ENCODE assay signal across 8 mouse cellular contexts in the genomic region with DNA sequence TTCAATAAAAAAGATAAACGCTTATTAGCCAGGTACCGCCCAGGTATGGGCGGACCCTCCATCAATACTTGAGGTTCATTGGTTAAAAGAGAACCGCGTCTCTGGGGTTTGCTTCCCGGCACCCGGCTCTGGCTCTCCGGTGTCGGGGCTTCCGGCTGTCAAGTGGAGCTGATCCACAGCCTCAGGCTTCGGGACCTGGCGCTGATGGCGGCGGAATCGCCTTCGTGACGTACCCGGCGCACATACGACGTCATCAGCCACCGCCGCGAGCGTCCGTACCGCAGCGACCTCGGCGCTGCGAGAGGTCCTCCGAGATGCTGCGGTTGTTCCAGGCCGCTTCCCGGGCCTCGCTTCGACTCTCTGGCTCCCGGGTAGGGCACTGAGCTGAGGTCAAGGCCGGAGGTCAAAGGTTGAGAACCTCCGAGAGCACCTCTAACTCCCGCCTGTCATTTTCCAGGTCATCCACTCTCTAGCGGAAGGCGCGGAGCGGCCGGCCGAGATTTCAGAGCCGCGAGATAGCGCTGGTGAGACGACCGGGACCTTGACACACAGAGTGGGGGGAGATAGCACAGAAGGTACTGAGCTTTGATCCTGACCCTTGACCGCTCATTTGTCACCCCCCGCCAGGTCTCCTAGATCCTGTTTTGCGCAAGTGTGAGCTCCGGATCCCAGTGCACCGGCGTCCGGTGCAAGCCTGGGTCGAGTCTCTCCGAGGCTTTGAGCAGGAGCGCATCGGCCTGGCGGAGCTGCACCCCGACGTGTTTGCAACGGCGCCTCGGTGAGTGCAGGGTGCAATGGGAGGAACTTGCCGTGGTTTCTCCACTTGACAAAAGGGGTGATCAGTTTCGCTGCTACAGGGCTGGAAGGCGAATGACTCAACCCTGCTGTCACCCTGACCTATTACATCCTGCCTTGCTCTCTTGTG. TPM values are rescaled to one million over a fixed set of nuclear protein-coding genes. Genes with fewer than 3 reads are reported as not detected.
DNase-seq lines count a peak whose midpoint lies in the region; ATAC-seq and TF ChIP-seq lines count a peak whose summit lies in the region.

Gene Mrpl4 (plus strand): TSS at position 112 of the 925 bp plus-strand sequence.

- DNase-seq in 416B (ENCODE audit: low read depth) = peak; percentile 89
- peak; percentile 81 to 82 for DNase-seq in heart, adult 9 months (ENCODE audit: low spot score in 2 of 2)
- DNase-seq in monocyte, adult 2 months (ENCODE audit: low read depth in 1 of 2, low spot score in 2 of 2) = peak; percentile 55 to 81
- peak; percentile 76 to 79 for DNase-seq in spleen, postnatal 36 days (ENCODE audit: low spot score in 2 of 2)

- H3K4me3 ChIP-seq in bone marrow, adult 2 months (replicated peaks; ENCODE audit: control insufficient read depth, low read depth, low read length) = peak within 1 kb of the TSS; percentile 86
- peak within 1 kb of the TSS; percentile 71 for H3K4me3 ChIP-seq in embryonic facial prominence, embryonic 15.5 days (replicated peaks)
- H3K4me3 ChIP-seq in kidney, embryonic 14.5 days (ENCODE audit: low read length) = peak within 1 kb of the TSS; percentile 86
- peak within 1 kb of the TSS; percentile 63 for H3K4me3 ChIP-seq in limb, embryonic 15.5 days

- peaks cover 26% of the 10 kb centered on the region for H3K36me3 ChIP-seq in embryonic facial prominence, embryonic 15.5 days
- H3K36me3 ChIP-seq in kidney, embryonic 14.5 days (ENCODE audit: control insufficient read depth, insufficient read depth, low read length) = peaks cover 26% of the 10 kb centered on the region
- H3K36me3 ChIP-seq in limb, embryonic 15.5 days = peaks cover 25% of the 10 kb centered on the region

- H3K27me3 ChIP-seq in embryonic facial prominence, embryonic 15.5 days = no peaks in the 10 kb centered on the region
- no peaks in the 10 kb centered on the region for H3K27me3 ChIP-seq in kidney, embryonic 14.5 days (ENCODE audit: control insufficient read depth, insufficient read depth, low read length)
- no peaks in the 10 kb centered on the region for H3K27me3 ChIP-seq in limb, embryonic 15.5 days

- H3K4me1 ChIP-seq in bone marrow, adult 2 months (ENCODE audit: control insufficient read depth, insufficient read depth, low read length) = no peaks in the 10 kb centered on the region
- H3K4me1 ChIP-seq in embryonic facial prominence, embryonic 15.5 days = 0 out of 2 replicates have a peak, but pooled peaks cover 7% of the 10 kb centered on the region
- H3K4me1 ChIP-seq in kidney, embryonic 14.5 days (ENCODE audit: control insufficient read depth, insufficient read depth, low read length) = no peaks in the 10 kb centered on the region
- H3K4me1 ChIP-seq in limb, embryonic 15.5 days = peaks cover 7% of the 10 kb centered on the region; the same call in 1 of the 2 replicates

- H3K4me2 ChIP-seq in embryonic facial prominence, embryonic 15.5 days (replicated peaks) = peak within 1 kb of the TSS; percentile 84
- H3K4me2 ChIP-seq in kidney, embryonic 14.5 days (replicated peaks; ENCODE audit: low read depth, low read length) = peak within 1 kb of the TSS; percentile 84
- peak within 1 kb of the TSS; percentile 84 for H3K4me2 ChIP-seq in limb, embryonic 15.5 days

- under 1% methylated on average over 72 of the region's 72 CpGs for WGBS in bone marrow, adult 2 months
- WGBS in embryonic facial prominence, embryonic 15.5 days = under 1% methylated on average over 72 of the region's 72 CpGs
- whole genome bisulfite sequencing in kidney, embryonic 14.5 days = under 1% methylated on average over 72 of the region's 72 CpGs
- WGBS in limb, embryonic 15.5 days = under 1% methylated on average over 72 of the region's 72 CpGs

- H3K27ac ChIP-seq in bone marrow, adult 2 months (ENCODE audit: control insufficient read depth, insufficient read depth, low read depth, low read length, poor library complexity) = peak within 1 kb of the TSS; percentile 65
- peak within 1 kb of the TSS; percentile 82 for H3K27ac ChIP-seq in embryonic facial prominence, embryonic 15.5 days (replicated peaks)
- H3K27ac ChIP-seq in kidney, embryonic 14.5 days (ENCODE audit: low read depth, low read length) = peak within 1 kb of the TSS; percentile 56; the same call in 1 of the 2 replicates
- H3K27ac ChIP-seq in limb, embryonic 15.5 days = peak within 1 kb of the TSS; percentile 60

- TF ChIP-seq POLR2A in bone marrow, adult 2 months (IDR thresholded peaks at IDR 0.05; ENCODE audit: borderline replicate concordance, control insufficient read depth, low read depth, low read length) = peak; percentile 82; the same call in 1 of the 2 replicates

- no peak for TF ChIP-seq CTCF in bone marrow, adult 2 months (IDR thresholded peaks at IDR 0.05; ENCODE audit: control insufficient read depth, insufficient read depth, low read length)

- H3K9ac ChIP-seq in embryonic facial prominence, embryonic 15.5 days = peak within 1 kb of the TSS; percentile 64
- peak within 1 kb of the TSS; percentile 80 for H3K9ac ChIP-seq in kidney, embryonic 14.5 days (ENCODE audit: low read depth, low read length)
- H3K9ac ChIP-seq in limb, embryonic 15.5 days = peak within 1 kb of the TSS; percentile 67

- peak; percentile 67 for ATAC-seq in embryonic facial prominence, embryonic 15.5 days (ENCODE audit: insufficient number of reproducible peaks, low FRiP score, low TSS enrichment, low read depth)
- ATAC-seq in kidney, embryonic 14.5 days (ENCODE audit: low FRiP score, low TSS enrichment) = peak; percentile 86
- ATAC-seq in limb, embryonic 15.5 days (ENCODE audit: insufficient number of reproducible peaks, low FRiP score, low TSS enrichment, low read depth) = peak; percentile 71

- no peaks in the 10 kb centered on the region for H3K9me3 ChIP-seq in embryonic facial prominence, embryonic 15.5 days (replicated peaks)
- H3K9me3 ChIP-seq in kidney, embryonic 14.5 days (ENCODE audit: control insufficient read depth, low read length) = no peaks in the 10 kb centered on the region
- no peaks in the 10 kb centered on the region for H3K9me3 ChIP-seq in limb, embryonic 15.5 days

RNA-seq across cellular contexts. Expression of gene Mrpl4, which starts in this region (rescaled TPM):
- polyA plus RNA-seq in bone marrow, adult 2 months (2011; ENCODE audit: insufficient read depth, insufficient read length, low replicate concordance, missing spikeins) = 13.8 and 27.4 TPM in 2 replicates
- 122 and 126 TPM in 2 replicates for polyA plus RNA-seq in embryonic facial prominence, embryonic 15.5 days (2015; fragmentation: Nextera tagmentation; extraction: Ambion mirVana)
- 145 and 146 TPM in 2 replicates for polyA plus RNA-seq in kidney, embryonic 14.5 days (2014; fragmentation: Nextera tagmentation; extraction: Ambion mirVana)
- polyA plus RNA-seq in limb, embryonic 15.5 days (2015; fragmentation: Nextera tagmentation; extraction: Ambion mirVana) = 112 and 116 TPM in 2 replicates

Comparison
In these comparisons a context has a peak if more than half of its experiments do, and no peak if none do; other contexts are left out.
1. Peak in every context shown above with its lines: DNase-seq, ATAC-seq, H3K4me3 ChIP-seq and H3K27ac ChIP-seq.